Mouse (Mus musculus) adrenal gland (tissue): ENCODE data around the gene Mcl1.

Source experiments
- intact Hi-C: fragments of 180-260 bp; cut with DNase I; formaldehyde crosslinking; loops from one replicate; pipeline ENCODE4 v1.15.1; 2025

Gene Mcl1

GRCm38 (mm10) chr3:95701877-95702540 is 43.4 kb downstream of the Mcl1 start:
- intact Hi-C loops = no loop called here

DNA sequence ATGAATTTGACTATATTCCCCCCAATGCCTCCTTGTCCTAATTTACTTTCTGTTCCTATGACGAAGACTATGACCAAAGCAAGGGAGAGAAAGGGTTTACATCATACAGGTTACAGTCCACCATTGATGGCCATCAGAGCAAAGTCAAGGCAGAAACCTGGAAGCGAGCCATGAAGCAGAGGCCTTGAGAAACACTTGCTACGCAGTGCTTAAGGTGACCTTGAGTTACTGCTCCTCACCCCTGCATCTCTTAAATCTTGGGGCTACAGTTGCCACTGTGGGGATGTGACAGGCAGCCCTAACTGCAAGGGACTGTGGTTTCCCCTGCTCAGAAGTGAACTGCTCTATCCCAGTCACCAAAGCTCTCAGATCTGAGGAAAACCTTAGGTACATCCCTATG is 44.7 kb downstream of the Mcl1 start:
- intact Hi-C loops = no loop called here

DNA sequence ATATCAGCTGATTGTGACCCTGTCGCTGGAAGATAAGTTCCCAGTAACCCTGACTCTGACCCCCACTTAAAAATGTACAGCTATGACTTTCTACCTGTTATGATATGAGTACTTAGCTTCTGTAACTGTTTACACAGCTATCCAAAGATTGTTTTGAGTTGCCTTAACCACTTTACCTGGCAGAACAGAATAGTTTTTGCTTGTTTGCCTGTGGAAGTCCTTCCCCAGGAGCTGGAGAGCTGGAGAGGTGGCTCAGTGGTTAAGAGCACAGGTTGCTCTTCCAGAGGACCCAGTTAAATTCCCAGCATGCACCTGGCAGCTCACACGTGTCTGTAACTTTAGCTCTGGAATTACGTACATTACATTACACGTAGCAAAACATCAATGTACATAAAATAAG is 46.0 kb downstream of the Mcl1 start:
- intact Hi-C loops = no loop called here

DNA sequence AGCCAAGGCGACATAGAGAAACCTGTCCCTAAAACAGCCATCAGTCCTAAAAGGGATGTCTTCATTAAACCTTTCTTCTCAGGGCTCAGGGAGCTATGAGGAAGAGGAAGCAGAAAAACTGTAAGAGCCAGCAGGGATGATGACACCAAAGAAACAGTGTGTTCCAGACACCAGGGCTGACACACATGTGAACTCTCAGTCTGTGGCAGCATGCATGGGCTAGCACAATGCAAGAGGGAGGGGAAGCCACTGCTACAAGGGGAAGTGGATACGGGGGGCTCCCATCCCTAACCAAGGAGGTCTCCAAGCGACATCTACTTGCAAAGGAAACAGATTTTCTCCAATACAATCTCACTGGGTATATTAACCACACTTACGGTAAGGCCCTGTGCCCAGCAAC is 47.7 kb downstream of the Mcl1 start:
- intact Hi-C loops = no loop called here

DNA sequence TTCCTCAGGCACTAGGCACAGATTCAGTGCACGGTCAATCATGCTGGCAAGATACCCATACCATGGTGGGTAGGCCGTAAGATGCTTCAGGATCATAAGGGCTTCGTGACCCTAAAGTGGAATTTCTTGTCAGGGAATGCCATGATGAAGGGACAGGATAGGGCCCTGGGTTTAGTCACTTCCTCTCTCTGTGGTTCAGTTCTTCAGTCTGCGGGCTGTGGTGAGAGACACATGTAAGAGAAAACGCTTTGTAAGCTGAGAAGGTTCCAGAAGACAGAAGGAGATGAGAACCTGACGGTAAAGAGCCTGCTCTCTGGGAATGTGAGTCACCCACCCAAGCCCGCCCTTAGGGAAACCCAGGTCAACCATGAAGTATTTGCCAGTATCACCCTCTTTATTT is 48.9 kb downstream of the Mcl1 start:
- intact Hi-C loops = no loop called here

- intact Hi-C loops = no loop called here
Measured at GRCm38 (mm10) chr3:95709044-95709443, 50.5 kb downstream of the Mcl1 start.

DNA sequence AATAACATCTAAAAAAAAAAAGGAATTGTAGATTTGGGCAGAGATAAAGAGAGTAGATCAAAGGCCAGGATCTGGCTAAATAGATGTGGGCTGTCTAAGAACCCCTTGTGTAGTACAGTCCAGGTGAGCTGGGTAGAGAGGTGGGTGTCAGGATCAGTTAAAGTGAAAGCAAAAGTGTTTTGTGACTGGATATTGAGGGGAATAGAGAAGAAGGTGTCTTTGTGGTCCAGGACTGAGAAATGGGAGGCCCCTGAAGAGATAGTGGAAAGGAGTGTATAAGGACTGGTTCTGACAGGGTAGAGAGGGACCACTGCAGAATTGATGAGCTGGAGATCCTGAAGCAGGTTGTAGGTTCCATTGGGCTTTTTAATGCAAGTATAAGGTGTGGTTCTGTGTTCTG is 51.4 kb downstream of the Mcl1 start:
- intact Hi-C loops = no loop called here
